Mouse (Mus musculus): Measurements from ENCODE around the gene Nsdhl. TPM values are rescaled to one million over a fixed set of nuclear protein-coding genes. Genes with fewer than 3 reads are reported as not detected.

The Nsdhl gene
- 17.6 TPM for total RNA-seq (2023)

DNA sequence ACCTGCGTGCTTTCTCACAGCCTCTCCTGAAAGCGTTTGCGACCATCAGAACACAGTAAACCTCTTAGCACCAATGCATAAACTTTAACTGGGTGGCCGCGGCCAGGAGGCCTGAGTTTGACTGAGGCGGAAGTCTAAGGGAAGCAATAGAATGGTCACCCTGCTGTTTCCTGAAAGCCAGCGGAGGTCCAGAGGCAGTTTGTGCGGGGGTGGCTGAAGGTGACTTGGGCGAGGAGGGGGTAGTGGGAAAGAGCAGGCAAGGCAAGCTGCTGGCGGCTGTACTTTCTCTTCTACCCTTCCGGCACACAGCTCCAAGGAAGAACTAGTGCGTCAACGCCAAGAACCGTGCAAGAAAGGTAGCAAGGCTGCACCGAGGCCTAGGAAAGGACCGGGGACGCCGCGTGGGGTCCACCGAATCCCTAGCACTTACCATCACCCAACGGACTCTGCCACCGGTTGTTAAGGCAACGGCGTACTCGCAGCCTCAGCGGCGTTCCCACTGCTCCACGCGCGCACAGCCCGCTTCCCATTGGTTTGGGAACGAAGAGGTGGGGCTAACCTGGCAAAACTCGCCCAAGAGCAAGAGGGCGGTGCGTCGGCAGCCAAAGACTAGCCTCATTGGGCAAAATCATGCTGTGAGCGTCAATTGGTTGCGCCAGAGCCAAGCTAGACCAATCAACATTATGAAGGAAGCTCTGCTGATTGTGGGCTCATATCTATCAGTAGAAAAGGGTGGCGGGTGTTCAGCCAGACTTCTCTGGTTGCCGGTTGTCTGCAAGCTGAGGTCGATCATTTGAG is at the start of gene Nsdhl, which contains the start of gene Cetn2:
Nsdhl (plus strand) TSS at position 674 of the 798 bp plus-strand sequence.
Cetn2 (minus strand) TSS at position 528 of the 798 bp plus-strand sequence.

DNA sequence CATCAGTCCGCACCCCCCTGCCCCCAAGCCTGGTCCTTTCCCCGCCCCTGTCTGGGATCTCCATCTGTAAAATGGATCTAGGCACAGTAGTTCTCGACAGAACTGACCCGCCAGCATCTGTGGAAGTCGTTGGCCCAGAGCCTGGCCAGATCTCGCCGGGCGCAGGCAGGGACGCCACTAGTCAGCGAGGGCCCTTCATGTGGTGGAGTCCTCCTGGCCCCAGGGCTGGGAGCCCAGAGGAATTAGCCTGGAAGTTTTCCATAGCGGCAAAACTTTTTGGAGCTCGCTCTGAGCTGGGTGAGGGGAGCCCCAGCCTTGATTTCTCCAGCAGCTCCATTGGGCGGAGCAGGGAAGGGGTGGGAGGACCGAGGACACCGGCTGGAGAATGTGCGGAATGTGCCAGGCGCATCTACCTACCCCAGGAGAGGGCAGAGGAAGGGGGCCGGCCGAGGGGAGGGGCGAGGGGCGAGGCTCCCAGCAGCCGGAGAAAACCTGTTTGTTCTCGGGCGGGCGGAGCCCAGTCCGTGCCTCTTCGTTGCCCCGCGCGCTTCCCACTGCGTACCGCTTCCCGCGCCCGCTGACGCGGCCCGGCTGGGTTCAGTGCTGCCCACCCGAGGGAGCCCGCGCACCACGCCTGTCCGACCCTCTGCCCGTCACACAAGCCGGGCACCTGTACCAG is 68.6 kb downstream of the Nsdhl start, which contains the start of gene Zfp185:
Zfp185 (plus strand) TSS at position 499 of the 679 bp plus-strand sequence.

Other genes starting within 250 kb of the Nsdhl start
- not detected for gene Gabrq, start 93.4 kb upstream of the Nsdhl start, total RNA-seq (2023)
- gene Cetn2, start 146 bp upstream of the Nsdhl start, total RNA-seq (2023), result 32.0 TPM
- 0.79 TPM for gene Zfp185, start 68.8 kb downstream of the Nsdhl start, total RNA-seq (2023)
- 0.73 TPM for gene Pnma5, start 118.5 kb downstream of the Nsdhl start, total RNA-seq (2023)
- not detected for gene Pnma3, start 146.2 kb downstream of the Nsdhl start, total RNA-seq (2023)
- gene Xlr4a, start 163.9 kb downstream of the Nsdhl start, total RNA-seq (2023), result 54.9 TPM
- 2.1 TPM for gene Xlr3a, start 178.5 kb downstream of the Nsdhl start, total RNA-seq (2023)
- gene Gm14685, start 198.5 kb downstream of the Nsdhl start, total RNA-seq (2023), result 1.7 TPM
- gene Xlr5b, start 230.2 kb downstream of the Nsdhl start, total RNA-seq (2023), result not detected
- not detected for gene DXBay18, start 230.9 kb downstream of the Nsdhl start, total RNA-seq (2023)

All from CD4-positive naive resting alpha-beta T cell, adult 76 days (primary cell).